Mouse (Mus musculus): ENCODE measurements at regions not wholly inside any gene's neighbourhood (a gene's known extent, or its start where the extent isn't known, plus 50 kb on each side); places are given as distances from the start of the nearest gene placed in this dataset.

- no peak for DNase-seq (ENCODE audit: low read depth, low spot score)
- Histone ChIP-seq H3K36me3 (ENCODE audit: control insufficient read depth, insufficient read depth, low read length, poor library complexity, severe bottlenecking) (no peaks in the 10 kb centered on the region), H3K27ac (ENCODE audit: insufficient read depth, low read depth, low read length, poor library complexity, severe bottlenecking) (no peak overlapping the region), H3K4me1 (ENCODE audit: control insufficient read depth in 2 of 2, insufficient read depth in 2 of 2, low read length in 2 of 2, poor library complexity in 1 of 2) (no peaks in the 10 kb centered on the region), H3K9ac (ENCODE audit: insufficient read depth, low read depth, low read length, poor library complexity, severe bottlenecking) (no peak overlapping the region), H3K4me3 (ENCODE audit: insufficient read depth in 1 of 2, low read depth in 1 of 2, low read length in 2 of 2, poor library complexity in 1 of 2, severe bottlenecking in 1 of 2) (no peak overlapping the region), H3K9me3 (ENCODE audit: control insufficient read depth, insufficient read depth, low read depth, low read length) (no peaks in the 10 kb centered on the region)
- in situ Hi-C loops (cut with MboI; ENCODE audit: low sequenced_read_pairs in 2 of 2, unreplicated experiment in 2 of 2) = no loop called here
- TF ChIP-seq ZNF384 (IDR thresholded peaks at IDR 0.05; ENCODE audit: low read depth, low read length) (no peak), HCFC1 (IDR thresholded peaks at IDR 0.05; ENCODE audit: borderline replicate concordance, insufficient read depth, low read length) (no peak), MAFK (IDR thresholded peaks at IDR 0.05; ENCODE audit: insufficient read depth, low read depth, low read length) (no peak), ZC3H11A (IDR thresholded peaks at IDR 0.05; ENCODE audit: borderline replicate concordance, low read depth, low read length) (no peak), CHD2 (IDR thresholded peaks at IDR 0.05; ENCODE audit: low read depth, low read length) (no peak)
These were observed 51.4 kb upstream of the Nxph1 start for GRCm38 (mm10) chr6:8896822-8897221.

- Histone ChIP-seq H3K36me3 (ENCODE audit: control insufficient read depth, insufficient read depth, low read length, poor library complexity, severe bottlenecking) (no peaks in the 10 kb centered on the region), H3K9me3 (ENCODE audit: control insufficient read depth, insufficient read depth, low read depth, low read length) (no peaks in the 10 kb centered on the region), H3K9ac (ENCODE audit: insufficient read depth, low read depth, low read length, poor library complexity, severe bottlenecking) (no peak overlapping the region), H3K27ac (ENCODE audit: insufficient read depth, low read depth, low read length, poor library complexity, severe bottlenecking) (no peak overlapping the region), H3K4me1 (ENCODE audit: control insufficient read depth in 2 of 2, insufficient read depth in 2 of 2, low read length in 2 of 2, poor library complexity in 1 of 2) (no peaks in the 10 kb centered on the region), H3K4me3 (ENCODE audit: insufficient read depth in 1 of 2, low read depth in 1 of 2, low read length in 2 of 2, poor library complexity in 1 of 2, severe bottlenecking in 1 of 2) (no peak overlapping the region)
- DNase-seq (ENCODE audit: low read depth, low spot score) = no peak
- TF ChIP-seq HCFC1 (IDR thresholded peaks at IDR 0.05; ENCODE audit: borderline replicate concordance, insufficient read depth, low read length) (no peak), CHD2 (IDR thresholded peaks at IDR 0.05; ENCODE audit: low read depth, low read length) (no peak), ZC3H11A (IDR thresholded peaks at IDR 0.05; ENCODE audit: borderline replicate concordance, low read depth, low read length) (no peak)
- in situ Hi-C loops (cut with MboI; ENCODE audit: low sequenced_read_pairs in 2 of 2, unreplicated experiment in 2 of 2) = no loop called here
These were observed 50.9 kb upstream of the Nxph1 start for GRCm38 (mm10) chr6:8897334-8897733.

- in situ Hi-C loops (cut with MboI; ENCODE audit: low sequenced_read_pairs in 2 of 2, unreplicated experiment in 2 of 2) = no loop called here
- H3K36me3 ChIP-seq (ENCODE audit: control insufficient read depth, insufficient read depth, low read length, poor library complexity, severe bottlenecking) = no peaks in the 10 kb centered on the region
- H3K9ac ChIP-seq (ENCODE audit: insufficient read depth, low read depth, low read length, poor library complexity, severe bottlenecking) = no peak overlapping the region
- no peaks in the 10 kb centered on the region for H3K9me3 ChIP-seq (ENCODE audit: control insufficient read depth, insufficient read depth, low read depth, low read length)
- H3K4me1 ChIP-seq (ENCODE audit: control insufficient read depth in 2 of 2, insufficient read depth in 2 of 2, low read length in 2 of 2, poor library complexity in 1 of 2) = no peaks in the 10 kb centered on the region
- H3K27ac ChIP-seq (ENCODE audit: insufficient read depth, low read depth, low read length, poor library complexity, severe bottlenecking) = no peak overlapping the region
- DNase-seq (ENCODE audit: low read depth, low spot score) = no peak
- TF ChIP-seq ZNF384 (IDR thresholded peaks at IDR 0.05; ENCODE audit: low read depth, low read length) (no peak), ZC3H11A (IDR thresholded peaks at IDR 0.05; ENCODE audit: borderline replicate concordance, low read depth, low read length) (no peak), MAFK (IDR thresholded peaks at IDR 0.05; ENCODE audit: insufficient read depth, low read depth, low read length) (no peak), HCFC1 (IDR thresholded peaks at IDR 0.05; ENCODE audit: borderline replicate concordance, insufficient read depth, low read length) (no peak), CHD2 (IDR thresholded peaks at IDR 0.05; ENCODE audit: low read depth, low read length) (no peak)
- no peak overlapping the region for H3K4me3 ChIP-seq (ENCODE audit: insufficient read depth in 1 of 2, low read depth in 1 of 2, low read length in 2 of 2, poor library complexity in 1 of 2, severe bottlenecking in 1 of 2)
These were observed 50.0 kb upstream of the Nxph1 start for GRCm38 (mm10) chr6:8898268-8898667.

Data from ES-E14 (cell line).